Mouse (Mus musculus): ENCODE measurements at regions not wholly inside any gene's neighbourhood (a gene's known extent, or its start where the extent isn't known, plus 50 kb on each side); places are given as distances from the start of the nearest gene placed in this dataset.

DNA sequence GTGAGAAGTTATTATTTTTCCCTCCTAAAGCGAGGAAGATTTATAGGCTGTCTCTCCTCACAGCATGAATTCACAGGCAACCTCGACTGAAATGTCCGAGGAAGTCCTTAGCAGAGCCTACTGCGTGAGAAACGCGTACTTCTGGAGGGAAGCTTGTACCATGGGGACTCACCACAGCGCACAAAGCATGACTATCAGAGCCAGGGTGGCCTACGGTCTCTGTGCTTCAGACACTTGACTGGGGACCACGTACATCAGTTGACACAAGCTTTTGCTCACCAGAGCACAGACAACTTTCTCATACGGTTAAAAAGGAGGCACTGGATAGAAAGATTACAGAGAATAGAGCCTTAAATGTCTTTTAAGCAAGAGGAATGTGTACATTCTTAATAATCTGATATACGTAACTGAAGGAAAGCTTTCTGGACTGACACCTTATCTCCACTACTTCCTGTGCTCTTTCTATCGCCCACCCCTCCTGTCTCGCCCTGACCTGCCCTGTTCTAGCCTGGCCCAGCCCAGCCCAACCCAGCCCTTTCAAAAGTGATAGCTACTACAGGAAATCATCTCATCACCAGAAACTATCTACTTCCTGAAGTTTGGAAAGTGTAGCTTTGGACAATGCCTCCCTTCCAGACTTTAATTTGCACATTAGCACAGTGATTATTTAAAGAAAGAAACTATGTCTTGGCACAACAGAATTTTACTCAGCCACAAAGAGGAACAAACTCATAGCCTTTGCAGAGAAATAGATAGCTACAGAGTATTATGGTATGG, 104.2 kb upstream of the Krtap11-1 start:
- Histone ChIP-seq H3K27me3 (no peaks in the 10 kb centered on the region), H3K4me3 (no peak overlapping the region), H3K4me1 (peaks cover 2% of the 10 kb centered on the region; the same call in 1 of the 2 replicates), H3K9ac (no peak overlapping the region), H3K27ac (no peak overlapping the region), H3K36me3 (no peaks in the 10 kb centered on the region), H3K4me2 (no peak overlapping the region), H3K9me3 (no peaks in the 10 kb centered on the region)
- no peak for ATAC-seq (ENCODE audit: insufficient number of reproducible peaks, insufficient read depth, low FRiP score, low TSS enrichment, low read depth)
- WGBS, result 74% methylated on average over 13 of the region's 13 CpGs

DNA sequence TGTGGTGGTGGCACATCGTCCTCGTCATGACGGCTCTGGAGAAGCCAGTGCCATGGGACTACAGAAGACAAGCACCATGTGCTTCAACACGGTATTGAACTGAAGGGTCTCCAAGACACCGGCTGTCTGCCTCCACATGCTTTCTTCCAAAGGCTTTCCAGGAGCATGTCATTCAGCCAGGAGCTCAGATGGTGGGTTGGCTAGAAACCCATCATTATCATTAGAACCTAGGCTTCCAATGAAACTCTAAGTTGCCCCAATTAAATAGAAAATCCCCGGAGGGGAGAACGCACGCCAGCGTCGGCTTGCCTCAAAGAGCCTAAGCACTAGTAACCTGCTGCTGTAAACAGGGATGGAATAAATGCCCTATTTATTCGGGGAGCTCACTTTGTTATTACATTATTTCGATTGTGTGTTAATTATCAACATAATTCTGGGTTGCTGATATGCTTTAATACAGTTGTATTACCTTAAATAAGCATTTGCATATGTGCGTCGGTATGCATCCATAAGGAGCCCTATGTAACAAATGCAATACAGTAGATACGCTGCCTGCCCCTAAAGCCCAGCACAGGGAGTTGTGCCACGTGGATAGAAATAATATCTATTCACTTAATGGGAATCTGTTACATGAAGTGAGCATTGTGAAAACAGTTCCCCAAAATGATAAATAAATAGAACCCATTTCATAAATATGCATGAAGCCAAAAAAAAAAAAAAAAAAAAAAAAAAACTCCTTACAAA, 103.3 kb upstream of the Krtap11-1 start:
- H3K9me3 ChIP-seq, result no peaks in the 10 kb centered on the region
- no peak overlapping the region for H3K4me2 ChIP-seq
- no peak overlapping the region for H3K4me3 ChIP-seq
- WGBS, result 83% methylated on average over 16 of the region's 16 CpGs
- H3K27ac ChIP-seq, result no peak overlapping the region
- no peaks in the 10 kb centered on the region for H3K36me3 ChIP-seq
- no peak overlapping the region for H3K9ac ChIP-seq
- no peak for ATAC-seq (ENCODE audit: insufficient number of reproducible peaks, insufficient read depth, low FRiP score, low TSS enrichment, low read depth)
- no peaks in the 10 kb centered on the region for H3K27me3 ChIP-seq
- peaks cover 2% of the 10 kb centered on the region; the same call in 1 of the 2 replicates for H3K4me1 ChIP-seq

DNA sequence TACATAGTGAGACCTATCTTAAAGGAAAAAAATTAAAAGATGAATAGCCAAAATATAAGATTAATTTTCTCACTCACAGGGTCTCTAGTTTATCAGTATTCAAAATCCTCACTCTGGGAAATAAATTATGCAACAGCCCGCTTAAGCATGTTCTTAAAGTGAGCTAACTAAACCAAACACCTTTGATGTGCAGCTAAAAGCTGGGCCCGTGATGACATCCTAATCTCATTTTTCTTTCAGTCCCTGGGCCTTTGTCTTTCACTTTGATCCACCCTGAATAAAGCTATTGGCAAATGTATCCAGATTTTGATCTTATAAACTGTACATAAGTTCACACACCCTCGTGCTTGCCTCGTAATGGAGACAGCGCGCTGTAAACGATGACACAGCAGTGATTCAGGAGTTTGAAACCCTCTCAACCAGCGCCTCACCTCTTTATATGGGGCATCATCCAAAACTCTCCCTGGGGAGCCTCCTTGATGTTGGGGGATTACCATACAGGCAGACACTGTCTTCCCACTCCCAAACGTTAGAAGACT, 100.3 kb upstream of the Krtap11-1 start:
- 75% methylated on average over 9 of the region's 9 CpGs for WGBS
- Histone ChIP-seq H3K4me1 (no peaks in the 10 kb centered on the region), H3K27ac (no peak overlapping the region), H3K9me3 (no peaks in the 10 kb centered on the region), H3K9ac (no peak overlapping the region), H3K36me3 (no peaks in the 10 kb centered on the region), H3K4me2 (no peak overlapping the region), H3K4me3 (no peak overlapping the region), H3K27me3 (no peaks in the 10 kb centered on the region)
- ATAC-seq (ENCODE audit: insufficient number of reproducible peaks, insufficient read depth, low FRiP score, low TSS enrichment, low read depth), result no peak

DNA sequence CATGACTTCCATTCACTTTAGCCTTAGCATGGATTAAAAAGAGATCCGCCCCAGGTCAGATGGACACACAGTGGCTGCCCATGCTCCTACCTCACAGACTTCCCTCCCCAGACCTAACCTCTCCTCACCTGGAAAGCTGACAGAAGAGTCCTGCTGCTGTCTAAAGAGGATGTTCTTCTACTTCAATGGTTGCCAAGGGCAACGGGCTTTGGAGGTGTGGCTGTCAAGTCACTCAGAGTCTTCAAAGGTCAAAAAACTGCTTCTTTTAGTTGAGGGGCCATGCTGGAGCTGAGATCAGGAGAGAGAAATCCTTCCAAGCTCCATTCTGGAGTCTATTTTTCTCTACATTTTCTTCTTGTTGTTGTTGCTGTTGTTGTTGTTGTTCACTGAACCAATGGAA, 89.1 kb upstream of the Krtap11-1 start:
- Histone ChIP-seq H3K4me2 (no peak overlapping the region), H3K27ac (no peak overlapping the region), H3K4me1 (no peaks in the 10 kb centered on the region), H3K4me3 (no peak overlapping the region), H3K9me3 (no peaks in the 10 kb centered on the region), H3K36me3 (no peaks in the 10 kb centered on the region), H3K9ac (no peak overlapping the region), H3K27me3 (no peaks in the 10 kb centered on the region)
- 79% methylated on average over 2 of the region's 2 CpGs for WGBS
- no peak for ATAC-seq (ENCODE audit: insufficient number of reproducible peaks, insufficient read depth, low FRiP score, low TSS enrichment, low read depth)

DNA sequence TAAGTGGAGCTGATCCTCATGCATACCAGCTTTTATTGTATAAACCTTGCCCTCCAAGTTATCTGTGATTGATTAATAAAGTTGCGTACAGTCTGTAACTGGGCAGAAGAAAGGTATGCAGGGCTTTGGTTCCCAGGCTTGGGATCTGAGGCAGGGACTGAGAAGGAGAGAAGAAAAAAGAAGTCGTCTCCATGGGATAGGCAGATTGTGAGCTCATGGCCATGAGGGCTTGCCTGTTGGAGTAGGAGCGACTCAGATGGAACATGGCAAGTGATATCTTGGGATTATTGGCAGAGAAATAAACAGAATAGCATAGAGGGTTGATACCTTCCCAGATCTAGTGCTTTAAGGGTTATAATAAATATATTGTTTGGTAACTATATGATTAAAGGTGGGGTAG, 85.1 kb upstream of the Krtap11-1 start:
- Histone ChIP-seq H3K4me3 (no peak overlapping the region), H3K9ac (no peak overlapping the region), H3K9me3 (no peaks in the 10 kb centered on the region; the same call in 1 of the 2 replicates), H3K4me1 (no peaks in the 10 kb centered on the region), H3K27ac (no peak overlapping the region), H3K4me2 (no peak overlapping the region), H3K36me3 (no peaks in the 10 kb centered on the region), H3K27me3 (no peaks in the 10 kb centered on the region)
- 87% methylated on average over 3 of the region's 3 CpGs for WGBS
- no peak for ATAC-seq (ENCODE audit: insufficient number of reproducible peaks, insufficient read depth, low FRiP score, low TSS enrichment, low read depth)

DNA sequence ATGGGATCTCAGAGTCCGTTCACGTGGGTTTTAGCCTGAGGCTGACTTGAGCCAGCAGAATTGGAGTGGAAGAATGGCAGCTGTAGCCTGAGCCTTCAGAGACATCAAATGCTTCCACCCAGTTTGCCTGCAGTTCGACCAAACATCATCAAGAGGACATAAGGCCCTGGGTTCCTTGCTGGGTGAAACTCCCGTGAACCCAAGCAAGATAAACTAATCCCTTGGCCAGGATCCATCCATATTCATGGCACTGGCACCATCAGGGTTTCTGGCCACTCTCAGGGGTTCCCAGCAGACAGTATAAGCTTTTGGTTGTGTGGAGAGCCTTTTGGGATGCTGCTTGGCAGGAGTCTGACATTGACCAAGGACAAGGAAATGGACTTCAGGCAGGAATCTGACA, 77.7 kb upstream of the Krtap11-1 start:
- WGBS, result 80% methylated on average over 4 of the region's 4 CpGs
- Histone ChIP-seq H3K4me1 (no peaks in the 10 kb centered on the region), H3K9me3 (0 out of 2 replicates have a peak, but pooled peaks cover 3% of the 10 kb centered on the region), H3K4me2 (no peak overlapping the region), H3K27me3 (no peaks in the 10 kb centered on the region), H3K36me3 (no peaks in the 10 kb centered on the region), H3K27ac (no peak overlapping the region), H3K4me3 (no peak overlapping the region), H3K9ac (no peak overlapping the region)
- no peak for ATAC-seq (ENCODE audit: insufficient number of reproducible peaks, insufficient read depth, low FRiP score, low TSS enrichment, low read depth)

DNA sequence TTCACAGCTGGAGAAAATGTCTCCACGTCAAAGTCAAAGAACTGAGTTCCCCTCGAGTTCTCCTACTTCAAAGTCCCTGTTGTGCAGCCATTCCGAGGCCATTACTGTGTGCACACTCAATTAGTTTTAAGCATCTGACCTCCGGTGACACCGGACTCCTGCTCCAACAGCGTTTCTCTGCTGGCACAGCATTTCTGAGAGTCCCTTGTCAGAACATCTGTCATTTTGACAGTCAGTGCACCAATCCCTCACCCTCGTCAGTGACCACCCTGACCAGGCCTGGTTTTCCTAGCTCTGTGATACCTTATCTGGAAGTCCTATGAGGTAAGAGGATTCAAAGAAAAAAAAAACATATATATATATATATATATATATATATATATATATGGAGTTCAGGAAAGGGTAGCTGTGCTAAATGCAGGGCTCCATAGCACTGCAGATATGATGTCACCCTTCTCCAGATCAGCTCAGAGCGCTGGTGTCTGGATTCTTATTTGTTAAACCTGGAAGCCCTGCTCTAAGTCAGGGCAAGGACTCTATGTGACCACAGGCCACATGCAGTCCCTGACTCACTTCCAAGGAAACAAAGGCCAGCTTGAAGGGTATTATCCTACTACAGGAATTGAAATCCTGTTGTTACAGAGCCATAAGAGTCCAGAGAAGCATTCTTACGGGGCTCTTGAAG, 63.1 kb upstream of the Krtap11-1 start:
- ATAC-seq (ENCODE audit: insufficient number of reproducible peaks, insufficient read depth, low FRiP score, low TSS enrichment, low read depth), result no peak
- no peak overlapping the region for H3K9ac ChIP-seq
- H3K4me1 ChIP-seq, result no peaks in the 10 kb centered on the region
- H3K27ac ChIP-seq, result no peak overlapping the region
- WGBS, result 38% methylated on average over 9 of the region's 9 CpGs
- no peaks in the 10 kb centered on the region for H3K9me3 ChIP-seq
- H3K36me3 ChIP-seq, result no peaks in the 10 kb centered on the region
- H3K4me3 ChIP-seq, result no peak overlapping the region
- no peak overlapping the region for H3K4me2 ChIP-seq
- H3K27me3 ChIP-seq, result no peaks in the 10 kb centered on the region

DNA sequence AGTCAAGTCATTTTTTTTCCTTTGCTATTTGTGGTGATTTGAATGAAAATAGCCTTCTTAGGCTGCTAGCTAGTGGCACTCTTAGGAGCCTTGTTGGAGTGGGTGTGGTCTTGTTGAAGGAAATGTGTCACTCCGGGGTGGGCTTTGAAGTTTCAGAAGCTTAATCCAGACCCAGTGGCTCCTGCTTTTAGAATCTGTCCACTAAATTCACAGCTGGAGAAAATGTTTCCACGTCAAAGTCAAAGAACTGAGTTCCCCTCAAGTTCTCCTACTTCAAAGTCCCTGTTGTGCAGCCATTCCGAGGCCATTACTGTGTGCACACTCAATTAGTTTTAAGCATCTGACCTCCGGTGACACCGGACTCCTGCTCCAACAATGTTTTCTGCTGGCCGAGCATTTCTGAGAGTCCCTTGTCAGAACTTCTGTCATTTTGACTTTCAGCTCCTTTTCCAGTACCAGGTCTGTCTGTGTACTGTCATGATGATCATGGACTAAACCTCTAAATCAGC, 61.2 kb upstream of the Krtap11-1 start:
- H3K9ac ChIP-seq, result no peak overlapping the region
- no peaks in the 10 kb centered on the region for H3K36me3 ChIP-seq
- 33% methylated on average over 6 of the region's 6 CpGs for WGBS
- no peaks in the 10 kb centered on the region for H3K27me3 ChIP-seq
- H3K9me3 ChIP-seq, result no peaks in the 10 kb centered on the region
- no peaks in the 10 kb centered on the region for H3K4me1 ChIP-seq
- no peak overlapping the region for H3K4me3 ChIP-seq
- no peak overlapping the region for H3K27ac ChIP-seq
- ATAC-seq (ENCODE audit: insufficient number of reproducible peaks, insufficient read depth, low FRiP score, low TSS enrichment, low read depth), result no peak
- H3K4me2 ChIP-seq, result no peak overlapping the region

DNA sequence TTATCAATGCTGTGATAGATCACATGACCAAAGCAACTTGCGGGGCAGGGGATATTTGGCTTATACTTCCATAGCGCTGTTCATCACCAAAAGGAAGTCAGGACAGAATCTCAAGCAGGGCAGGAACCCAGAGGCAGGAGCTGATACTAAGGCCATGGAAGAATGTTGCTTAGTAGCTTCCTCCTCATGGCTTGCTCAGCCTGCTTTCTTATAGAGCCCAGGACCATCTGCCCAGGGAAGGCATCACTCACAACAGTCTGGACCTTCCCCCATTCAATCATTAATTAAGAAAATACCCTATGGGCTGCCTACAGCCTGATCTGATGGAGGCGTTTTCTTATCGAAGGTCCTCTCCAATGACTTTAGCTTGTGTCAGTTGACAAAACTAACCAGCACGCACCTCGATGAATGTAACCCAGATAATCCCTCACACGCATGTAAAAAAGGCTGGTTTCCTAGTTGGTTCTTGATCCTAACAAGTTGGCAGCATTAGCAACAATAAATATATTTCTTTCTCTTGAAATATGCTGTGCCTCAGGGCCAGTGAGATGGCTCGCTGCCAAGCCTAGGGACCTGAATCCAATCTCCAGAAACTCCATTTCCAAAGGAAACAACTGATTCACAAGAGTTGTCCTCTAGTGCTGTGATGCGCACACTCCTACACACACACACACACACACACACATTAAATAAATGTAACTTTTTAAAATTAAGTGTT, 60.6 kb upstream of the Krtap11-1 start:
- Histone ChIP-seq H3K27me3 (no peaks in the 10 kb centered on the region), H3K27ac (no peak overlapping the region), H3K36me3 (no peaks in the 10 kb centered on the region), H3K9ac (no peak overlapping the region), H3K4me3 (no peak overlapping the region), H3K9me3 (no peaks in the 10 kb centered on the region), H3K4me2 (no peak overlapping the region), H3K4me1 (no peaks in the 10 kb centered on the region)
- no peak for ATAC-seq (ENCODE audit: insufficient number of reproducible peaks, insufficient read depth, low FRiP score, low TSS enrichment, low read depth)
- 89% methylated on average over 9 of the region's 9 CpGs for WGBS

DNA sequence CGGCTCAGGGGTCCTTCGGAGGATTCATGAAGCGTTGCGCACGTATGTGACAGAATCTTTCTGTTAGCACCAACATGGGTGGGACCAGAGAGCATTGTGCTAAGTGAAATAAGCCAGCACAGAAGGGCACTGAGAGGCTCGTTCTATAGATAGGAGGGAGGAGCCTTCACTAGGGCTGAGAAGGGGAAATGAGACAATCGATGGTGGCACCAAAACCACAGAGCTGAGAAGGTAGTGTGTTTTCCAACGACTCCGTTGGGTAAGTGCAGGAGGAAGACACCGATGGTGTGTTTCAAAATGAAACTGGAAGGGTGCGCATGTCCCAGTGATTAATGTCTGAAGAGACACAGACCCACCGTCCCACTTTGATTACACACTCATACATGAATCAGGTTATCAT, 54.7 kb upstream of the Krtap11-1 start:
- no peak overlapping the region for H3K27ac ChIP-seq
- 93% methylated on average over 12 of the region's 12 CpGs for WGBS
- H3K4me2 ChIP-seq, result no peak overlapping the region

DNA sequence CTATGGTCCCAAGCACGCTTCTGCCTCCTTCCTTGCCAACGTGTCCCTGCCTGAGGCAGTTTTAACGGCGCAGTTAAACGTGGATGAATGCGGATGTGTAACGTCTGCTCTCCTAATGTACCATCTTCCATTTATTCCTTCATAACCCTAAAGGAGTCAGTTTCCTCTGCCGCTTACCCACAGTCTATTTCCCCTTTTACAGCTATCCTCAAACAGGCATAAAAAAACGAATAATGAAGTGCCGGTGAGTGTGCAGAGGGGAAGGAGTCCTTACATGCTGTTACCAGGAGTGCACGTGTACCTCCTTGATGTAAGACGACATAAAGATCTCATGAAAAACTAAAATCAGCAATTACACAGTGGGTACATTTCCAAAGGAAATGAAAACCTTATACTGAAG, 54.3 kb upstream of the Krtap11-1 start:
- 82% methylated on average over 12 of the region's 12 CpGs for WGBS
- no peak for ATAC-seq (ENCODE audit: insufficient number of reproducible peaks, insufficient read depth, low FRiP score, low TSS enrichment, low read depth)
- no peak overlapping the region for H3K4me2 ChIP-seq
- no peak overlapping the region for H3K9ac ChIP-seq
- no peaks in the 10 kb centered on the region for H3K27me3 ChIP-seq
- no peak overlapping the region for H3K27ac ChIP-seq
- H3K9me3 ChIP-seq, result no peaks in the 10 kb centered on the region
- H3K4me1 ChIP-seq, result no peaks in the 10 kb centered on the region
- H3K4me3 ChIP-seq, result no peak overlapping the region
- no peaks in the 10 kb centered on the region for H3K36me3 ChIP-seq

More for the DNA sequence above, 54.7 kb upstream of the Krtap11-1 start:
- Histone ChIP-seq H3K9ac (no peak overlapping the region), H3K9me3 (no peaks in the 10 kb centered on the region), H3K27me3 (no peaks in the 10 kb centered on the region), H3K36me3 (no peaks in the 10 kb centered on the region), H3K4me3 (no peak overlapping the region), H3K4me1 (no peaks in the 10 kb centered on the region)
- no peak for ATAC-seq (ENCODE audit: insufficient number of reproducible peaks, insufficient read depth, low FRiP score, low TSS enrichment, low read depth)

Data from embryonic facial prominence, embryonic 13.5 days (tissue).